Mouse (Mus musculus): Measurements from ENCODE around the gene Dhodh. TPM values are rescaled to one million over a fixed set of nuclear protein-coding genes. Genes with fewer than 3 reads are reported as not detected.

Gene Dhodh
- polyA plus RNA-seq, 1 experiment = 21.9 TPM

DNA sequence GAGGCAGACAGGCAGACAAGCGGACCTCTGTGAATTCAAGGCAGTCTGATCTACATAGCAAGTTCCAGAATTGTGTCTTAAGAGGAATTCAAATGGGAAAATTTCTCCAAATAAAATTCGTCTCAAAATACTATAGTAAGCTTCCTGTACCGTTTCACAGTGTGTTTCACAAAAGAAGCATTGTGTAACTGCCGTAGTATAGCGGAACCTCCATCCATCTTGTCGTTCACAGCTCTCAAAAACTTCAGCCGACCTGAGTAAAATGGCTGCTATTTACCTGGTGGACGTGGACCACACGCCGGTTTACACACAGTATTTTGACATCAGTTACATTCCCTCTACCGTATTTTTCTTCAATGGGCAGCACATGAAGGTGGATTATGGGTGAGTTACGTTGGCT is 37.3 kb downstream of the Dhodh start:
- Histone ChIP-seq H3K79me3 (ENCODE audit: low read depth) (no peaks in the 10 kb centered on the region), H3K79me2 (ENCODE audit: control insufficient read depth, insufficient read depth) (peaks cover 8% of the 10 kb centered on the region), H3ac (ENCODE audit: control insufficient read depth, insufficient read length, low read depth) (no peak overlapping the region), H3K27me3 (ENCODE audit: control insufficient read depth, insufficient read depth, insufficient read length) (no peaks in the 10 kb centered on the region), H3K4me3 (ENCODE audit: insufficient read depth, poor library complexity, severe bottlenecking) (no peak overlapping the region), H3K36me3 (ENCODE audit: control insufficient read depth, insufficient read depth) (no peaks in the 10 kb centered on the region)
- TF ChIP-seq MYOG (IDR thresholded peaks at IDR 0.05; ENCODE audit: control insufficient read depth, extremely low read depth, insufficient read length) (no peak), FOSL1 (IDR thresholded peaks at IDR 0.05; ENCODE audit: insufficient read depth, low read length, poor library complexity, severe bottlenecking) (no peak), CTCF (IDR thresholded peaks at IDR 0.05; ENCODE audit: control insufficient read depth, insufficient read depth, insufficient read length) (no peak), USF1 (IDR thresholded peaks at IDR 0.05; ENCODE audit: low read depth) (no peak), CEBPB (IDR thresholded peaks at IDR 0.05; ENCODE audit: low read depth) (no peak), MAX (IDR thresholded peaks at IDR 0.05) (no peak), MYOD1 (IDR thresholded peaks at IDR 0.05; ENCODE audit: control insufficient read depth, insufficient read length, low read depth) (no peak)

GRCm38 (mm10) chr8:109565498-109566333 is 42.8 kb downstream of the Dhodh start, which contains the start of the genes Dhx38 and Txnl4b:
Gene Dhx38, minus strand, starts transcription at chr8:109565861.
Gene Txnl4b, plus strand, starts transcription at chr8:109565892.
- peak within 1 kb of the TSS; percentile 91 for H3K4me3 ChIP-seq (ENCODE audit: insufficient read depth, poor library complexity, severe bottlenecking)
- TF ChIP-seq MAX (IDR thresholded peaks at IDR 0.05) (peak; percentile 90), USF1 (IDR thresholded peaks at IDR 0.05; ENCODE audit: low read depth) (no peak)
- peaks cover 25% of the 10 kb centered on the region for H3K79me3 ChIP-seq (ENCODE audit: low read depth)
- H3ac ChIP-seq (ENCODE audit: control insufficient read depth, insufficient read length, low read depth) = peak within 1 kb of the TSS; percentile 93
- H3K36me3 ChIP-seq (ENCODE audit: control insufficient read depth, insufficient read depth) = peaks cover 20% of the 10 kb centered on the region
- H3K79me2 ChIP-seq (ENCODE audit: control insufficient read depth, insufficient read depth) = peaks cover 42% of the 10 kb centered on the region
- H3K27me3 ChIP-seq (ENCODE audit: control insufficient read depth, insufficient read depth, insufficient read length) = no peaks in the 10 kb centered on the region

DNA sequence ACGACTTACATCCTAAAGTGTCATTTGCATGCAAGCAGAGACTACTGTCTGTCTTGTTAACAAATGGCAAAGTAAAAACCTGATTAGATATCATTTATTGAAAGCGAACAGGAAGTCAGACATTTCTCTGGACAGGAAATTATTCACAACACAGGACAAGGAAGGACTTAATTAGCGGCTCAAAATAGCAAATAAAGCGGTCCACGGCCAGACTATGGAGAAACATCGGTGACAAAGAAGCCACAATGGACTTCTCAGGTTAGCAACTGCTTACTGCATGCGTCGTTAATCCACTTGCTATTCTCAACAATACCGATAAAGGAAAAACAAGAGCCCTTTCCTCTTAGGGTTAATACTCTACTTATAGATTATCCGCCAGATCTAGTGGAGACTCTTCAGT is 43.7 kb downstream of the Dhodh start:
- H3K79me2 ChIP-seq (ENCODE audit: control insufficient read depth, insufficient read depth) = peaks cover 42% of the 10 kb centered on the region
- peaks cover 29% of the 10 kb centered on the region for H3K36me3 ChIP-seq (ENCODE audit: control insufficient read depth, insufficient read depth)
- TF ChIP-seq MAX (IDR thresholded peaks at IDR 0.05) = no peak
- no peak for TF ChIP-seq MYOG (IDR thresholded peaks at IDR 0.05; ENCODE audit: control insufficient read depth, extremely low read depth, insufficient read length)
- no peak for TF ChIP-seq CEBPB (IDR thresholded peaks at IDR 0.05; ENCODE audit: low read depth)
- TF ChIP-seq USF1 (IDR thresholded peaks at IDR 0.05; ENCODE audit: low read depth) = no peak
- TF ChIP-seq FOSL1 (IDR thresholded peaks at IDR 0.05; ENCODE audit: insufficient read depth, low read length, poor library complexity, severe bottlenecking) = no peak
- TF ChIP-seq CTCF (IDR thresholded peaks at IDR 0.05; ENCODE audit: control insufficient read depth, insufficient read depth, insufficient read length) = no peak
- no peak for TF ChIP-seq MYOD1 (IDR thresholded peaks at IDR 0.05; ENCODE audit: control insufficient read depth, insufficient read length, low read depth)
- peak overlapping the region; percentile 91 for H3K4me3 ChIP-seq (ENCODE audit: insufficient read depth, poor library complexity, severe bottlenecking)
- peaks cover 25% of the 10 kb centered on the region for H3K79me3 ChIP-seq (ENCODE audit: low read depth)
- no peaks in the 10 kb centered on the region for H3K27me3 ChIP-seq (ENCODE audit: control insufficient read depth, insufficient read depth, insufficient read length)
- peak overlapping the region; percentile 93 for H3ac ChIP-seq (ENCODE audit: control insufficient read depth, insufficient read length, low read depth)

GRCm38 (mm10) chr8:109563881-109564280 is 44.6 kb downstream of the Dhodh start:
- Histone ChIP-seq H3ac (ENCODE audit: control insufficient read depth, insufficient read length, low read depth) (no peak overlapping the region), H3K79me2 (ENCODE audit: control insufficient read depth, insufficient read depth) (peaks cover 42% of the 10 kb centered on the region), H3K27me3 (ENCODE audit: control insufficient read depth, insufficient read depth, insufficient read length) (no peaks in the 10 kb centered on the region), H3K4me3 (ENCODE audit: insufficient read depth, poor library complexity, severe bottlenecking) (no peak overlapping the region), H3K36me3 (ENCODE audit: control insufficient read depth, insufficient read depth) (peaks cover 37% of the 10 kb centered on the region), H3K79me3 (ENCODE audit: low read depth) (peaks cover 25% of the 10 kb centered on the region)
- TF ChIP-seq MYOD1 (IDR thresholded peaks at IDR 0.05; ENCODE audit: control insufficient read depth, insufficient read length, low read depth) (no peak), CEBPB (IDR thresholded peaks at IDR 0.05; ENCODE audit: low read depth) (no peak), MAX (IDR thresholded peaks at IDR 0.05) (no peak), CTCF (IDR thresholded peaks at IDR 0.05; ENCODE audit: control insufficient read depth, insufficient read depth, insufficient read length) (no peak), MYOG (IDR thresholded peaks at IDR 0.05; ENCODE audit: control insufficient read depth, extremely low read depth, insufficient read length) (no peak)

DNA sequence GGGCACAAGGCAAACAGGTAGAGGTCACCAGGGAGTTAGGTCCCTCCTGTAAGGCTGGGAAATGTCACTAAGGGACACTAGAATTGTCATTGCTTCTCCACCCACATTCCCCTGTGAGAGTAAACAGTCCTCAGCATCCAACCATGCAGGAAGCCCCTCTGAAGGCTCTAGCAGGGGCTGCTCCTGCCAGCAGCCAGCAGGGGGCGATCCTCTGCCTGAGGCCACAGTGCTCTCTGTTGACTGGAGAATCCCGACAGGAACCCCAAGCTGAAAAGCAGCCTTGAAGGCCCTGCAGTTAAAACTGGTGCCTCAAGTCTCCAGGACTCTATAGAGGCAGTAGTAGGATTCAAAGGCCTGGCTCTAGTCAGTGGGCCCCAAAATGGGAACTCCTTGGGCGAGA is 56.8 kb downstream of the Dhodh start:
- no peak overlapping the region for H3ac ChIP-seq (ENCODE audit: control insufficient read depth, insufficient read length, low read depth)
- H3K27me3 ChIP-seq (ENCODE audit: control insufficient read depth, insufficient read depth, insufficient read length) = no peaks in the 10 kb centered on the region
- H3K36me3 ChIP-seq (ENCODE audit: control insufficient read depth, insufficient read depth) = peaks cover 81% of the 10 kb centered on the region
- no peak overlapping the region for H3K4me3 ChIP-seq (ENCODE audit: insufficient read depth, poor library complexity, severe bottlenecking)
- H3K79me3 ChIP-seq (ENCODE audit: low read depth) = no peaks in the 10 kb centered on the region
- peak; percentile 7 for TF ChIP-seq CTCF (IDR thresholded peaks at IDR 0.05; ENCODE audit: control insufficient read depth, insufficient read depth, insufficient read length)
- TF ChIP-seq MYOG (IDR thresholded peaks at IDR 0.05; ENCODE audit: control insufficient read depth, extremely low read depth, insufficient read length) = no peak
- H3K79me2 ChIP-seq (ENCODE audit: control insufficient read depth, insufficient read depth) = no peaks in the 10 kb centered on the region

DNA sequence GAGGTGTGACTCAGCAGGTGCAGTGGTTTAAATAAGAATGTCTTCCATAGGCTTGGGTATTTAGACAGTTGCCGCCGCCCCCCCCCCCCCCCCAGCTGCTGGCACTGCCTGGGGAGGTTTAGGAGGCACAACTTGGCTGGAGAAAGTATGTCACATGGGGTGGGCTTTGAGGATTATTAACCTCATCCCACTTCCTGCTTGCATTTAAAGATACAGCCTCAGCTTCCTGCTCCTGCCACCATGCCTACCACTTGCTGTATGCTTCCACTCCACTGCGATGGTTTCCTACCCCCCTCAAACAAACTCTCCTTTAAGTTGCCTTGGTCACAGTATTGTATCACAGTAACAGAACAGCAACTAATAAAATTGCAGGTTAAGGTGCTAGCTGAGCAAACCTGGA is 64.4 kb downstream of the Dhodh start:
- peaks cover 18% of the 10 kb centered on the region for H3K36me3 ChIP-seq (ENCODE audit: control insufficient read depth, insufficient read depth)
- TF ChIP-seq FOSL1 (IDR thresholded peaks at IDR 0.05; ENCODE audit: insufficient read depth, low read length, poor library complexity, severe bottlenecking) (no peak), USF1 (IDR thresholded peaks at IDR 0.05; ENCODE audit: low read depth) (no peak), CEBPB (IDR thresholded peaks at IDR 0.05; ENCODE audit: low read depth) (no peak), MYOG (IDR thresholded peaks at IDR 0.05; ENCODE audit: control insufficient read depth, extremely low read depth, insufficient read length) (no peak), MAX (IDR thresholded peaks at IDR 0.05) (no peak), MYOD1 (IDR thresholded peaks at IDR 0.05; ENCODE audit: control insufficient read depth, insufficient read length, low read depth) (no peak), CTCF (IDR thresholded peaks at IDR 0.05; ENCODE audit: control insufficient read depth, insufficient read depth, insufficient read length) (no peak)
- H3K27me3 ChIP-seq (ENCODE audit: control insufficient read depth, insufficient read depth, insufficient read length) = peaks cover 2% of the 10 kb centered on the region
- H3K79me3 ChIP-seq (ENCODE audit: low read depth) = no peaks in the 10 kb centered on the region
- no peaks in the 10 kb centered on the region for H3K79me2 ChIP-seq (ENCODE audit: control insufficient read depth, insufficient read depth)
- no peak overlapping the region for H3ac ChIP-seq (ENCODE audit: control insufficient read depth, insufficient read length, low read depth)
- H3K4me3 ChIP-seq (ENCODE audit: insufficient read depth, poor library complexity, severe bottlenecking) = no peak overlapping the region
